Mouse (Mus musculus): ENCODE measurements around the gene Foxk1.

DNA sequence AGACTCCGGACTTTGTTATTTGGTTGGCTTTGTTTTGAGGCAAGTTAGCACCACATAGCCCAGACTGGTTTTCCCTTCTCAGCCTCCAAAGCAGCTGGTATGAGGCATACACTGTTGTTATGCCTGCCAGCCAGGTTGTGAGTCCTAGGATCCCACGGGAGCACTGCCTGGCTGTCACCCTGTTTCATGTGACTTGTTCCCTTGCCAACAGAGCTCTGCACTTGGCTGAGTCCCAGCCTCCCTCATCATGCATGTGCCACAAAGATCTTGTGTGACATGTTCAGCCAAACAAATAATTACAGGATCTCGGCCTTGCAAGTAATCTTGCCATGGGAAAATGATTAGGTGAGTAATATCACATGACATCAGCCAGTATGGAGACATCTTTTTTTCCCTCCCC is 38.4 kb upstream of the Foxk1 start:
- no peak for TF ChIP-seq POLR2A (IDR thresholded peaks at IDR 0.05; ENCODE audit: control insufficient read depth in 1 of 2, insufficient read depth in 1 of 2, low read depth in 1 of 2, low read length in 2 of 2, poor library complexity in 1 of 2)
- no peak for TF ChIP-seq SIN3A (IDR thresholded peaks at IDR 0.05; ENCODE audit: low read length)
- no peak for TF ChIP-seq GABPA (IDR thresholded peaks at IDR 0.05; ENCODE audit: low read depth, low read length)
- no peak for TF ChIP-seq ETS1 (IDR thresholded peaks at IDR 0.05; ENCODE audit: low read depth, low read length)
- TF ChIP-seq CTCF (IDR thresholded peaks at IDR 0.05 in 2 of 3, conservative IDR thresholded peaks at IDR 0.05 in 1 of 3; ENCODE audit: control insufficient read depth in 1 of 3, insufficient read depth in 1 of 3, low read depth in 2 of 3, low read length in 3 of 3, poor library complexity in 1 of 3, severe bottlenecking in 1 of 3): no peak
- TF ChIP-seq E2F4 (IDR thresholded peaks at IDR 0.05; ENCODE audit: borderline replicate concordance, low read depth, low read length): no peak
- TF ChIP-seq ELF1 (IDR thresholded peaks at IDR 0.05; ENCODE audit: low read depth, low read length): no peak
- no peak for TF ChIP-seq TBP (IDR thresholded peaks at IDR 0.05; ENCODE audit: low read depth, low read length)
- TF ChIP-seq NELFE (IDR thresholded peaks at IDR 0.05; ENCODE audit: low read depth, low read length): no peak
- TF ChIP-seq HCFC1 (IDR thresholded peaks at IDR 0.05; ENCODE audit: low read depth, low read length): no peak
- TF ChIP-seq KAT2A (conservative IDR thresholded peaks at IDR 0.05; ENCODE audit: low read depth, low read length): no peak
- no peak for TF ChIP-seq ZC3H11A (IDR thresholded peaks at IDR 0.05; ENCODE audit: low read depth, low read length)

All from MEL (cell line).